Comparison of ENCODE assay signal across 8 mouse cellular contexts in the genomic region with DNA sequence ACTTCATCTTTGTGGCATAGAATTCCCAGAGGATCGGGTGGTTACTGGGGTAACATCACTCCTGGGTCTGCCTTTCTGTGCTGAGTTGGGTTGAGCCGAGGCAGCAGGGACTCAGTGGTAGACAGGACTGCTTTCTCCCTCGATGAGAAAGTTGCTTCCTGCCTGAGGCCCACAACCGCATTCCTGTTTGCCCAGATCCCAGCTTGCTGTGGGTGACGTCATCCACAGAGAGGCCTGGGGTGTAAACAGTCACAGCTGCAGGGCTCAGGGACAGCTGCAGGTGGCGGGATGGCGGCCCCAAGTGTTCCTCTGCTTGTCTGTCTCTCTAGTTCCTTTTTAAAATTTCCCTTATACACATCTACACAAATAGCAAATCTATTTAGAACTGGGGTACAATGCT. TPM values are rescaled to one million over a fixed set of nuclear protein-coding genes. Genes with fewer than 3 reads are reported as not detected.
DNase-seq lines count a peak whose midpoint lies in the region; ATAC-seq and TF ChIP-seq lines count a peak whose summit lies in the region.

No protein-coding gene starts in this region.

- H3K79me2 ChIP-seq in myocyte (ENCODE audit: control insufficient read depth, insufficient read depth): peaks cover 89% of the 10 kb centered on the region

- peak; percentile 53; the same call in 1 of the 2 replicates for ATAC-seq in embryonic facial prominence, embryonic 13.5 days (ENCODE audit: insufficient number of reproducible peaks, insufficient read depth, low FRiP score, low TSS enrichment, low read depth)
- peak; percentile 55; the same call in 1 of the 2 replicates for ATAC-seq in heart, embryonic 11.5 days (replicated peaks; ENCODE audit: insufficient number of reproducible peaks, low FRiP score, low TSS enrichment)
- ATAC-seq in kidney, embryonic 16.5 days (ENCODE audit: low FRiP score, low TSS enrichment): peak; percentile 77
- ATAC-seq in liver, embryonic 13.5 days (ENCODE audit: low read depth): peak; percentile 52

- H3K27ac ChIP-seq in embryonic facial prominence, embryonic 13.5 days: peak overlapping the region; percentile 85
- H3K27ac ChIP-seq in heart, embryonic 11.5 days (ENCODE audit: low read depth, low read length): peak overlapping the region; percentile 93
- H3K27ac ChIP-seq in kidney, embryonic 16.5 days (ENCODE audit: low read length): peak overlapping the region; percentile 81
- peak overlapping the region; percentile 78 for H3K27ac ChIP-seq in liver, embryonic 13.5 days

- H3K4me1 ChIP-seq in embryonic facial prominence, embryonic 13.5 days: peaks cover 70% of the 10 kb centered on the region
- peaks cover 61% of the 10 kb centered on the region for H3K4me1 ChIP-seq in heart, embryonic 11.5 days (ENCODE audit: control insufficient read depth, insufficient read depth, low read length)
- H3K4me1 ChIP-seq in kidney, embryonic 16.5 days (ENCODE audit: insufficient read depth, low read length): peaks cover 46% of the 10 kb centered on the region
- peaks cover 77% of the 10 kb centered on the region for H3K4me1 ChIP-seq in liver, embryonic 13.5 days (replicated peaks)

- no peaks in the 10 kb centered on the region for H3K27me3 ChIP-seq in embryonic facial prominence, embryonic 13.5 days
- no peaks in the 10 kb centered on the region for H3K27me3 ChIP-seq in heart, embryonic 11.5 days (ENCODE audit: control insufficient read depth, insufficient read depth, low read length)
- H3K27me3 ChIP-seq in kidney, embryonic 16.5 days (ENCODE audit: insufficient read depth, low read length): no peaks in the 10 kb centered on the region
- H3K27me3 ChIP-seq in liver, embryonic 13.5 days: no peaks in the 10 kb centered on the region
- H3K27me3 ChIP-seq in myocyte (ENCODE audit: control insufficient read depth, insufficient read depth, insufficient read length): no peaks in the 10 kb centered on the region

- H3K9ac ChIP-seq in embryonic facial prominence, embryonic 13.5 days: peak overlapping the region; percentile 54
- H3K9ac ChIP-seq in heart, embryonic 11.5 days (ENCODE audit: low read depth, low read length): peak overlapping the region; percentile 63
- peak overlapping the region; percentile 50 for H3K9ac ChIP-seq in kidney, embryonic 16.5 days (replicated peaks; ENCODE audit: low read length)
- H3K9ac ChIP-seq in liver, embryonic 13.5 days: peak overlapping the region; percentile 50; the same call in 1 of the 2 replicates

- DNase-seq in urinary bladder, postnatal 25 days (ENCODE audit: low spot score): peak; percentile 49
- DNase-seq in urinary bladder, adult 2 months (ENCODE audit: low spot score): no peak
- DNase-seq in liver, embryonic 13.5 days: no peak
- DNase-seq in telencephalon, adult 2 months (ENCODE audit: low read depth, low spot score): peak; percentile 81

- peak overlapping the region; percentile 8 for H3ac ChIP-seq in myocyte (ENCODE audit: control insufficient read depth, insufficient read length)

- H3K9me3 ChIP-seq in embryonic facial prominence, embryonic 13.5 days: no peaks in the 10 kb centered on the region
- no peaks in the 10 kb centered on the region for H3K9me3 ChIP-seq in heart, embryonic 11.5 days (replicated peaks; ENCODE audit: control insufficient read depth, low read length)
- H3K9me3 ChIP-seq in kidney, embryonic 16.5 days (ENCODE audit: low read length): no peaks in the 10 kb centered on the region
- no peaks in the 10 kb centered on the region for H3K9me3 ChIP-seq in liver, embryonic 13.5 days (replicated peaks)

- peak; percentile 75 for TF ChIP-seq POLR2A in myocyte (IDR thresholded peaks at IDR 0.05; ENCODE audit: insufficient read length, low read depth)

- H3K36me3 ChIP-seq in embryonic facial prominence, embryonic 13.5 days: 0 out of 2 replicates have a peak, but pooled peaks cover 2% of the 10 kb centered on the region
- no peaks in the 10 kb centered on the region; the same call in 1 of the 2 replicates for H3K36me3 ChIP-seq in heart, embryonic 11.5 days (ENCODE audit: control insufficient read depth, insufficient read depth, low read length)
- H3K36me3 ChIP-seq in kidney, embryonic 16.5 days (ENCODE audit: insufficient read depth, low read length): no peaks in the 10 kb centered on the region
- H3K36me3 ChIP-seq in liver, embryonic 13.5 days: no peaks in the 10 kb centered on the region
- H3K36me3 ChIP-seq in myocyte (ENCODE audit: control insufficient read depth, insufficient read depth): no peaks in the 10 kb centered on the region

- H3K4me3 ChIP-seq in embryonic facial prominence, embryonic 13.5 days: peak overlapping the region; percentile 11; the same call in 1 of the 2 replicates
- peak overlapping the region; percentile 13 for H3K4me3 ChIP-seq in heart, embryonic 11.5 days (ENCODE audit: low read depth, low read length)
- no peak overlapping the region for H3K4me3 ChIP-seq in kidney, embryonic 16.5 days (ENCODE audit: low read length)
- peak overlapping the region; percentile 8; the same call in 1 of the 2 replicates for H3K4me3 ChIP-seq in liver, embryonic 13.5 days (replicated peaks)
- H3K4me3 ChIP-seq in myocyte: peak overlapping the region; percentile 19

- WGBS in embryonic facial prominence, embryonic 13.5 days: 3% methylated on average over 7 of the region's 7 CpGs
- WGBS in heart, embryonic 11.5 days (ENCODE audit: insufficient replicate concordance): 5% methylated on average over 7 of the region's 7 CpGs
- WGBS in kidney, embryonic 16.5 days: 6% methylated on average over 7 of the region's 7 CpGs
- 12% methylated on average over 7 of the region's 7 CpGs for WGBS in liver, embryonic 13.5 days (ENCODE audit: insufficient replicate concordance)

- peak overlapping the region; percentile 52 for H3K4me2 ChIP-seq in embryonic facial prominence, embryonic 13.5 days
- peak overlapping the region; percentile 61 for H3K4me2 ChIP-seq in heart, embryonic 11.5 days
- peak overlapping the region; percentile 35 for H3K4me2 ChIP-seq in kidney, embryonic 16.5 days (replicated peaks; ENCODE audit: low read depth, low read length)
- peak overlapping the region; percentile 52 for H3K4me2 ChIP-seq in liver, embryonic 13.5 days
- H3K4me2 ChIP-seq in myocyte (ENCODE audit: low read depth): peak overlapping the region; percentile 81

TF ChIP-seq in myocyte, 11 proteins besides CTCF, POLR2A, EP300 and RAD21:
- TF ChIP-seq MYOD1 (IDR thresholded peaks at IDR 0.05; ENCODE audit: control insufficient read depth in 1 of 3, insufficient read length in 2 of 3, low read depth in 2 of 3) (peak; percentile 81 to 98 (median 97)), MYOG (IDR thresholded peaks at IDR 0.05; ENCODE audit: control insufficient read depth in 1 of 3, insufficient read depth in 1 of 3, insufficient read length in 2 of 3, low read depth in 2 of 3) (peak; percentile 96 to 99 (median 98)), TCF3 (IDR thresholded peaks at IDR 0.05; ENCODE audit: insufficient read length, low read depth) (peak; percentile 96), POLR2AphosphoS2 (IDR thresholded peaks at IDR 0.05; ENCODE audit: insufficient read length, low read depth) (peak; percentile 60), MAX (IDR thresholded peaks at IDR 0.05; ENCODE audit: low read depth) (no peak), E2F4 (IDR thresholded peaks at IDR 0.05; ENCODE audit: insufficient read depth) (no peak), CEBPB (IDR thresholded peaks at IDR 0.05; ENCODE audit: insufficient read depth, poor library complexity, severe bottlenecking) (peak; percentile 72; the same call in 1 of the 2 replicates), TCF12 (IDR thresholded peaks at IDR 0.05; ENCODE audit: insufficient read depth, poor library complexity, severe bottlenecking) (peak; percentile 96), SRF (IDR thresholded peaks at IDR 0.05; ENCODE audit: control insufficient read depth, insufficient read length, low read depth) (no peak)

RNA-seq across cellular contexts. Expression of a gene that starts 16.9 kb away (rescaled TPM):
- polyA plus RNA-seq in urinary bladder, adult 2 months (2012; rRNA removed): 34.1 and 53.6 TPM in 2 replicates
- polyA plus RNA-seq in embryonic facial prominence, embryonic 13.5 days (2015; fragmentation: Nextera tagmentation; extraction: Ambion mirVana): 44.8 and 57.7 TPM in 2 replicates
- polyA plus RNA-seq in heart, embryonic 11.5 days (2014; fragmentation: Nextera tagmentation; extraction: Ambion mirVana): 39.3 and 40.6 TPM in 2 replicates
- polyA plus RNA-seq in kidney, embryonic 16.5 days (2015; fragmentation: Nextera tagmentation; extraction: Ambion mirVana): 30.3 and 30.4 TPM in 2 replicates
- 6.8 and 7.7 TPM in 2 replicates for polyA plus RNA-seq in liver, embryonic 13.5 days (2015; fragmentation: Nextera tagmentation; extraction: Ambion mirVana)
- polyA plus RNA-seq in myocyte (2012; fragmentation: generic; extraction: Trizol): 76.2 TPM

Comparison
In these comparisons a context has a peak if more than half of its experiments do, and no peak if none do; other contexts are left out.
1. DNase-seq: peak in urinary bladder, postnatal 25 days (single experiment) and telencephalon, adult 2 months (single experiment); none in urinary bladder, adult 2 months (single experiment) and liver, embryonic 13.5 days (single experiment).
2. Peak in every context shown above with its lines, with median percentiles within 50 percentile points of each other: ATAC-seq, H3K27ac ChIP-seq, H3K4me2 ChIP-seq and H3K9ac ChIP-seq.